Mouse (Mus musculus) hindlimb bud, embryonic 11.5 days (tissue): Measurements from ENCODE around the gene Clcn6.

Experiments used
- DNase-seq: peaks from one replicate; pipeline ENCODE4 v3.0.0-alpha.2; 2012; ENCODE audit warnings: low read depth, low spot score; ENCODE audit errors: extremely low spot score

Gene Clcn6

DNA sequence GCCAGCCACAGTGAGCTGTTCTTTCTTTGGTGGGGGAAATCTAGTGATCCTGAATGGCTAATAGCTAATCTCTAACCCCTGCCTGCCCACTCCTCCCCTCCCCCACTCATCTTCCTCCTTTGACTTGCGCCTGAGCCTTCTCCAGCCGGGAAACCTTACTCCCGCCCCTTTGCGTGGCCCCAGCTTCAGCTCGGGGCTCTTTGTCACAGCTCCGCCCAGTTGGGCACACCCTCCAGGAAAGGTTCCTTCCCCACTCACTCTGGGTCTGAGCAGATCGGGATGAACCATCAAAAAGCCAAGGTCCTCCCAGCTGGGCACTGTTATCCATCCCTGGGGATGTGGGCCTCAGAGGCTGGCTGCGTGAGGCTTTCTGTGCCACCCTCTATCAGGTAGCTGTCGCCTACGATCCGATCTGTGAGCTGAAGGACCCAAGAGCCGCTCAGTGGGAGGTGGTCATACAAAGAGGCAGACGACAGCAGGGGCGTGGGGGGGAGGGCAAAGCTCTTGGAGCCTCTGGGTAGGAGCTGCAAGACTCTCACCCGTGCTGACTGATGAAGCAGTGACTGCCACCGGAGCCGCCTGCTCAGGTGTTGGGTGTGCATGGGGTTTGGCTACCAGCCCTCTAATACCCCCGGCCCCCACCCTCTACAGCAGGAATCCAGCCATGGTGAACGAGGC lies 2.5 kb upstream of the Clcn6 start:
- DNase-seq, result no peak

DNA sequence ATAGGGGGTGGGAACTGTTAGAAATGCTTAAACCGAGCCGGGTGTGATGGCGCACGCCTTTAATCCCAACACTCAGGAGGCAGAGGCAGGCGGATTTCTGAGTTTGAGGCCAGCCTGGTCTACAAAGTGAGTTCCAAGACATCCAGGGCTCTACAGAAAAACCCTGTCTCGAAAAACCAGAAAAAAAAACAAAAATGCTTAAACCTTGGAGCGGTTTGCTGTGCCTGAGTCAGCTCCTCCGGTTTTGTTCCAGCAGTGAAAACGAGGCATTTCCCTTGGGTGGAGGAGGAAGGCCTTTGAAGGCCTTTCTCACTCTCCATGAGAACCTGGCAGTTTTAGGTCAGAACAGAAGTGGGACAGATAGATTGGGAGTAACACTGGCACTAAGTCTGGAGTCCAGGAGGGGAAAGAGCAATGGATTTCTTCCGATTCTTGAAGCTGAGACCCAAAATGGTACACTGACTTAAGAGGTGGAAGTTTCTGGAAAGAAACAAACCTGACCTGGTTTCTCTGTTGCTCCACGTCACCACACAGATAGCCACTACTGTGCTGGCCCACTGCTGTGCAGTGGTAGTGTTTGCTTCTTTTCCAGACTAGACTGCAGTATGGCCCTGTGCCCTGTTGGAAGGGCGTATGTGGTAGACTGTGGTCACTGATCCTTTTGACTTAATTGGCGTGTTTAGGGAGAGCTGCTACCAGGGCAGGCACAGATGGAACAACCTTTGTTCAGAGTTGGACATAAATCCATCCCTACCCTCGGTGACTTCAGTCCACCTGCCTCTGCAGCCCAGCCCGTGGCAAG lies 1.6 kb upstream of the Clcn6 start:
- DNase-seq, result no peak

DNA sequence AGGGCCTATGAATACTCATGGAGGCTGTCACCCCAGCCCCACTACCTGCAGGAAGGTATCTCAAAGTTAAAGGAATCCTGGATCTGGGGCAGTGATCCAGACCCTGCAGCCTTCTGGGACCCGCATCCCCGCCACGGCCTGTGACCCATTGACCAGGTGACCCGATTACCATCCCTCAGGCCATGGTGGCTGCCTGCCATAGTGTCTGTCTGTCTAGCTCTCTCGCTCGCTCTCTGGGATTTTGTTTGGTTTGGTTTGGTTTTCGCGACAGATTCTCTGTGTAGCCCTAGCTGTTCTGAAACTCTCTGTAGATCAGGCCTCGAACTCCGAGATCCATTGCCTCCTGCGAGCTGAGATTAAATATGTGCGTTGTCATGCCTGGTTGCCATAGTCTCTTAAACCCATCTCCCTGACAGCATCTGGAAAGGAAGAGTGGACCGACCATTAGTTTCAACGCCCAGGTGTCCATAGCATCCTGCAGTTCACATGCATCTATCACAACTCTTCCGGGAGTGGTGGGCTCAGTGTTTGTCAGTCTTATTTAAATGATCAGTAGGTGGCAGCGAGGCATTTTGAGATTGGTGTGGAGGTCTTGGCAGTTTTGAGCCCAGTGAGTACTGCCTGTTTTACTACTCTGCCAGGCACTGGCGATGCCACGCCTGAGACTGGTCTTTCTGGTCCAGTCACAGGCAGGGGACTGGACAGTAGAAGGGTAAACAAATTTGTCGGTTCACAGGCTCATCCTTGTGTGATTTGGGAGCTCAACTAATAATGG lies 820 bp upstream of the Clcn6 start:
- no peak for DNase-seq

DNA sequence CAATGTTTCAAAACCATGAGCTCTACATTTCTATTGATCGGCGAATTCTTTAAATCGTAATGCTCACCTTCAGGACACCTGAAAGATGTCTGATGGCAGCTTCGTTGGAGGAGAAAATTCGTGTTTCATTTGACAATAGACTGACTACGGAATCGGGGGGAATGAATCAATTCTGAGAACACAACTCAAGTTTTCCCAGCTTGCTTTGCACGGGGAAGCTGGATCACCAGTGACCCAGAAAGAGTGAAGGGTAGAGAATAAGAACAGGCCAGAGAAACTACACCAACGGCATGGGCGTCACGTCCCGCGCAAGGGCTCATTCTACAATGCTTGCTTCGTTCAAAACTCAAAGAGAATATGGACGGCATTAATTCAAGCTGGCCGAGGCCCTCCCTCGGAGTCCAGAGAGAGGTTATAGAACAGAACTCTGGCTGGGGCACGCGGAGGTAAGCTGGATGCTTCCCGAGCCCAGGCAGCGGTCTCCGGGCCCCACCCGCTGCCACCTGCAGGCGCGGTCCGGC lies 482 bp downstream of the Clcn6 start:
- no peak for DNase-seq

DNA sequence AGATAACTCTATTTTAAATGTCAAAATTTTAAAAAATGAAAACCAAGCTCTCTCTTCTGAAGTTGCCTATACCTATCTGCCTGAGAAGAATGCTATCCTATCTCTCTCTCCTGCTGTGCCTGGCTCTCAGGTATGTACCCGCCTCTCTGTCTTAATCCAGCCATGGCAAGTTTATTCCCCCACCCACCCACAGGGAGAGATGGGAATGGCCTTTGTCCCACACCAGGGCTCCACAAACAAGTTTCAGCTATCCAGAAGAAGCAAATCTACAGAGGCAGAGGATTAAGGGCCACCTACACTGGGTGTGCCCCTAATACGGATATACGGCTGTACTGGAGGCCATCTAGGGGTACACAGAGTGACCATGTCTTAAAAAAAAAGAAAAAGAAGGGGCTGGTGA lies 3.2 kb downstream of the Clcn6 start:
- no peak for DNase-seq

DNA sequence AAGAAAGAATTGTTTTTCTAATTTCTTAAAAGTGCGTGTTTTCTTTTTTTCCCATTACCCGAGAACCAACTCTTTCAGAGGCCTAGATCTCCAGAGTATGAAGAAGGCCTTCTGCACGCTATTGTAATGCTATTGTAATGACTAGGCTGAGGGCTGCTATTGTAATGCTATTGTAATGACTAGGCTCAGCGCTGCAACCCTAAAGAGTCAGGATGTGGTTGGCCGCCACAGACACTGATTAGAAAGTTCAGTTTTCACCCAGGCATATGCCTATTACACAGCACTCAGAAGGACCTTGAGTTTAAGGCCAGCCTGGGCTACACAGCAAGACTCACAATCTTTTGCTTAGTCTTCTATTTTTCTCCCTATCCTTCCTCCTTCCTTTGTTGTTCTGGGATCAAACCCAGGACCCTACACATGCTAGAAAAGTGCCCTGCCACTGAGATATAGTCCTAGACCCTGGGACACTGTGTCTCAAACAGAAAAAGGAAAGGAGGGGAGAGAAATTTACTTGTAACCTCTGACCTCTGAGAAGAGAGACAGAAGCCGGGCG lies 4.7 kb downstream of the Clcn6 start:
- DNase-seq, result no peak

DNA sequence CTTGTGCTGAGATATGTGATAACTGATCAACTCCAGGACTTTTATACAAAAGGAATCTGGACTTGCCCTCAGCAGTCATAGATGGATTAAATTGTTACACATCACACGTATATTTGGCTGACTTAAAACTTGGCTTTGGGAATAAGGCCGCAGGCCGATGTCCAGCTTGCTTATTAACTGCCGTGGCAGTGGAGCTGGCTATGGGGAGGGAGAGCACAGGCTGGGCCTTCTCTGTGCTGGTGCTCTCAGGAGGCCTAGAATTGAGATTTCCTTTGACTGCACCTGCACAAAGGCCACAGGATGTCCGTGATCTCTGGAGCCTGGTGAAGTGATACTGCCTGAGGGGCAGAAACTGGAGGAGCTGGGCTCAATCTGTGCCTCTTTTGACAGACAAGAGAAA lies 8.1 kb downstream of the Clcn6 start:
- DNase-seq, result no peak

DNA sequence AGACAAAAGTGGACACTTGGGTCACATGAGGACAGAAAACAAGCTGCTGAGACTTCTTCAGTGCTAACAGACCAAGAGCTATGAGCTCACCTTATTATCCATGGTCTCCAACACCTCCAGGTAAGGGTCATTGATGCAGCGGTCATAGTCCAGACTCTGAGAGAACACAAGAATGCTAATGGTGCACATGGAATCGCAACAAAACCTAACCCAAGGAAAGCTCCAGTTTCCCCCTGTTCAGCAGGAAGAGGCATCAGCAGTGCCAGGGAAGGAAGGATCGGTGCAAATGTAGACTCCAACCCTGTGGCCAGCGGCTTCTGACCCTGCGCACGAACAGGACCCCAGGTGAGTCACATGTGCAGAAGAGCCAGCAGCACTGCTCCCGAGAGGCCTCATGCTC lies 9.3 kb downstream of the Clcn6 start:
- no peak for DNase-seq

DNA sequence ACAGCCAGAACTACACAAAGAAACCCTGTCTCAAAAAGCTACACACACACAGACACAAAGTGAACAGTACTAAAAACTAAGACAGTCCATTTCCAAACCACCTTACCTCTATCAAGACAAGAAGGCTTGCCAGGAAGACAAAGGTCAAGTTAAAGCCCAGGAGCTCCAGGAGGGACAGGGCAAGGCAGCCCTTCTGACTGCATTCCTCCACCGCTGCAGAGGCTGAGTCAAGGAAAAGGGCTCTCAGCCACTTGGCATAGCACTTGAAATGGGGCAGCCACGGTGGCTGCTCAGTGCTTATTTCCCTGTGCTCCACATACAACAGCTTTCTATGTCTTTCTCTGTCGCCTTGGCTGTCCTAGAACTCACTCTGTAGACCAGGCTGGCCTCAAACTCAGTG lies 14.6 kb downstream of the Clcn6 start:
- no peak for DNase-seq

DNA sequence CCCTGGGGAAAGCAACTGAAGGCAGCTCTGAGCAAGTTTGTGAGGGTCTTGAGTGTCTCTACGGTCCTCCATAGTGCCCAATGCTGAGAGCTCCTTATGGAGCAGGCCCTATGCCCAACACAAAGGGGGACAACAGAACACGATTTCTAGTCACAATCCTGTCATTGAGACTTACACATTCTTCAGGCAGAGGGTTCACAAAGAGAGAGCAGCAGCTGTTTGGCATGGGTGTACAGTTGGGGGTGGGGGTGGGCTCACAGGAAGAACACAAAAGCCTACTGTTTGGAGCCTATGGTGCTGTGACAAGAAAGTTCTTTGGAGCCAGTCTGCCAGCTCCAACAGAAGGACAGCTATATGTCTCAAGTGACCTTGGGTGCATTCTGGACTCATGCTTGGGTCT lies 20.2 kb downstream of the Clcn6 start:
- no peak for DNase-seq

DNA sequence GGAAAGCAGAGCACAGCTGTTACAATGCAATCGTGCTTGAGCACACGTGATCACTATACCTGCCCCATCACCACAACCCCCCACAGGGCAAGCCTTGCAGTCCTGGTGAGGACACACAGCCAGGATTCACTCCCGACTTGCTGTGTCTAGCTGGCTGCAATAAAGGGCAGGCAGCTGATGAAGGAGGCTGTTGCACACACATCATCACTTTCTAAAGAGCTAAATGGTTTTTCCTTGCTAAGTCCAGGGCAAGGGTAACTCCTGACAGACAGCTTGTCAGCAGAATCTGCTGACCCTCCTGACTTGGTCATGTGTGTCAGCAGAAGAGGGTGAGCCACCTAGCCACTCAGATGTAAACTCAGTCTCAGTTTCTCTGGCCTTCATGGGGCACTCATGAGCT lies 21.6 kb downstream of the Clcn6 start:
- no peak for DNase-seq

DNA sequence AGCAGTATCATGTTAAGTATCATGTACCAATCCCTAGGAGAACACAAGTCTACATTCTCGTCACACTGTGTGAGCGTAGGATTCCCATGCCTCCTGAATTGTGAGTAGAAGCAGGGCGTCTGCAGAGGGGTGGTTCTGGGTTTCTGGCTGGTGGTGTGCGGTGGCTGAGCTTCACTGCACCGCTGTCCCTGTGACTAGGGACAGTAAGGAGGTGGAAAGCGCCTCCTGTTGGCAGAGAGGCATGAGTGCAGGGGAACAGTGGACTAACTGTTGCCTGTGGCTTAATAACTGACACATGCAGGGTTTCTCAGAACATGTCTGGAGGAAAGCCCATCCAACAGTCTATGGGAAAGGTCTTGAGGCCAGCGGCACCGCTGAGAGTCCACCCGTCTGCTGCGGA lies 23.2 kb downstream of the Clcn6 start:
- no peak for DNase-seq

DNA sequence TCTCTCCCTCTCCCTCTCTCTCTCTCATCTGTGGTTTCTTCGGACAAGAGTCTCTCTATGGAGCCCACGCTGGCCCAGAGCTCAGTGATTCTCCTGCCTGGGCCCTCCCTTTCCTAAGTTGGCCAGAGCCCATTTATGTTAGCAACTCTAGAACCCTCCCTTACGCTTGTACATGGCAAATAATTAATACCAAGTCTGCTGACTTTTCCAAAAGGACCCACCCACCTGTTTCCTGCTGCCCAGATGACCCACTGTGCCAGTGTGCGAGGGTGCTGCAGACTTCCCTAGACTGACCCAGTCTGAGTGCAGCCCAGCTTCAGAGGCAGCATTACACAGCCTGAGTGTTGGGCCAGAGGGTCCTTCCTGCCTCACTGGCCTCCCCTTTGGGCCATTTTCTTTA lies 26.4 kb downstream of the Clcn6 start:
- no peak for DNase-seq

DNA sequence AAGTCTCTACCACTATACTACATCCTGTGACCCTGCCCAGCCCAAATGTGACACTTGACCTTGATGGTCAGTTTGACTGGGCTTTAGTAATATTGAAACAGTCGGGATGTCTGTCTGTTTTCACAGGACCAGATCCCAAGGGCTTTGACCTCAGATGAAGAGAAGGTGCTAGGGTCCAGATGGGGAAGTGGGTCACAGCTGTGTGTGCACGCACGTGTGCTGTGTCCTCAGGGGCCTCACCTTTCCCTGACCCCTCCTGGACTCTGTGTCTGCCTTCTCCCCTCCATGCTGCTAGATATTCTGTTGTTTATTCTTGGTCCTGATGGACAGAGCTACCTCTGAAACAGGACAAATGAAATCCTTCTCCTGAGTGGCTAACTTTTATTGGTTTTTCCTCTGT lies 27.3 kb downstream of the Clcn6 start:
- DNase-seq, result no peak

DNA sequence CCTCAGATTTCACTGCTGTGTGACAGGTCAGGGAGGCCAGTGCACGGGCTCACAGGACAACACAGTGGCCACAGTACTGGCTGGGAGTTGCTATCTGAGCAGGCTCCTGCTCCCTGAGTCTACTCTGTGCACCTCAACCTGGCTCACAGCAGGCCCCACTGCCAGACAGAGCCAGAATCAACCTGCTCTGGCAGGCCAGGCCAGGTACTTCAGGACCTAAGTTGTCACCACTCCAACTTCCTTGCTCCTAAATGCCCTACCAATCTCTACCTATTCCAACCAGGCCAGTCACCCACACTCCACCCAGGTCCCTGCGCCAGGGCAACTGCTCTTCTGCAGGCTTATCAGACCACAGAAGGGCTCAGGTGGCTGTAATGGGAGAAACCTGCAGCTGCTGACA lies 29.0 kb downstream of the Clcn6 start:
- no peak for DNase-seq

DNA sequence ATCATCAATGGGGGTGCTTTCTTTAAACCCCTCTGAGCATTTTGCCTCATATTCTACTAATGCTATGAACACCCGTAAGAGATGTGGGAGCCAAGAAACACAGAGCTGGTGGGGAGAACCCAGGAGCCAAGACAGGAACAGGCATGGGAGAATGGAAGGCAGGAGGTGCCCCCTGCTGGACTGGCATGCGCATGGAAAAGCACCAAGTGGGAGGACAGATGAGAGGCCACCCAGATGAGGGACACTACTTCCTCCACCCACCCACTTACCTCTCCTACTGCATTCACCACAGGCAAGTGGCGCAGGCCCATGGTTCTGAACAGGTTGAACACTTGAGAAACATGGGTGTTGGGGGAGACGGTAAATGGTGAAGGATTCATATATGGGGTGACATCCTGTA lies 30.2 kb downstream of the Clcn6 start:
- no peak for DNase-seq

DNA sequence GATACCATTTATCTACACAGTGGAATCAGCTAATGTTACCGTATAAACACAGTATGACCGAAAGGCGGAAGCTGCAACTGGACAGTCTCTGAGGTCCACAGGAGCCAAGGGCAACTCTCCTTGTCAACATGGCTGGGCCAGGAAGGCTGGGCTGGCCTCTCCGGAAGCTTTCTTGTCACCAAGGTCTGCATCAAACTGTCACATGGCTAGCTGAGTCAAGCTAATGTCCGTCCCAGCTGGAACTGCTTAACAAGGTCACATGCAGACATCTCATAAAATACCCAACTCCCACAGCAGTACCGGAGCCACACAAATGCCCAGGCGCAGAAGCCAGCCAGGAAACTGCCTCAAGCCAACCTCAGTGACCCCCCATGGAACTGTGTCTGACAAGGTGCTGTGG lies 34.3 kb downstream of the Clcn6 start:
- no peak for DNase-seq

DNA sequence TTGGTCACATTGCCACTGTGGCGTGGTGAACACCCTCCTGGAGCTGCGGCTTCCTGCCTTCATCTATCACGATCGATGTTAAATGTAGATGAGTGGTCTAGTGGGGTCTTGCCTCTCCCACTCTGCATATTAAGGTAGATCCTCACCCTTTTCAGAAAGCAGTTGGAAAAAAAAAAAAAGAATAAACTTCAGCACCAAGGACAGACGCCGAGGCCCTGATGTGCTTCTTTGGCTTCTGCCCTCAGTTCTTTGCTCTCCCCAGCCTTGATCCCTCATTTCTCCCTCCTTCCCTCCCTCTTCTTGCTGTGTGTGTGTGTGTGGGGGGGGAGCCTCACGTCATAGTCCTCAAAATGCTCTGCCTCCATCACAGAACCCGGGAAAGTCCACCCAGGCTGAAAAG lies 36.8 kb downstream of the Clcn6 start:
- no peak for DNase-seq

DNA sequence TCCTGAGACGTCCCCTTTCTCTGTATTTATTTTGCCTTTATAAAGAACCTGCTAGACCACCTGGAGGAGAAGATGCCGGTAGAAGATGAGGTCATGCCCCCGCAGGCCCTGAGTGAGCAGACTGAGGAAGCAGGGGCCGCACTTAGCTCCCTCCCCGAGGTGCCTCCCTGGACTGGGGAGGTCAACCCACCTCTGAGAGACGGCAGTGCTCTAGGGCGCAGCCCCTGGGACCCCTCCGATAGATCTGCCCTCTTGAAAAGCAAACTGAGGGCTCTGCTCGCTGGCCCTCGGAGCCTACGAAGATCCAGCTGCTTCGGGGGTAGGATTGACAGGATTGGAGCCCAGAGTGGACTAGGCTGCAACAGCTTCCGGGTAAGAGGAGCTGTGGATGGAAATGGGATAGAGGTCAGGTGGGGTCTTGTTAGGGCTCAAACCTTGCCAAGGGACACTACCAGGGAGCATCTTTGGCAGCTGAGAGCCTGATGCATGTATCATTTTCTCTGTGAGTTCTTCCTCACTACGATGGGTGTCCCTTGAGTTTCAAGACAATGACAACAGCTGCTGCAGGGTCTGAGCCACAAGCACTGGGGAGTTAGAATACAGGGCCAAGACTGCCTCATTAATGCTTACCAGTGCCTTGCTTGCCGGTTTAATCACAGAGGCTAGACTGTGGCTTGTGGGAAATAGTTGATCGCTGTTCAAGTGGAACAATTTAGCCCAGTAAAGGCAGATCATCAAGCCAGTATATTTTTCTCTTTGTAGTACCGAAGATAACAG lies 37.4 kb downstream of the Clcn6 start:
- DNase-seq, result no peak

DNA sequence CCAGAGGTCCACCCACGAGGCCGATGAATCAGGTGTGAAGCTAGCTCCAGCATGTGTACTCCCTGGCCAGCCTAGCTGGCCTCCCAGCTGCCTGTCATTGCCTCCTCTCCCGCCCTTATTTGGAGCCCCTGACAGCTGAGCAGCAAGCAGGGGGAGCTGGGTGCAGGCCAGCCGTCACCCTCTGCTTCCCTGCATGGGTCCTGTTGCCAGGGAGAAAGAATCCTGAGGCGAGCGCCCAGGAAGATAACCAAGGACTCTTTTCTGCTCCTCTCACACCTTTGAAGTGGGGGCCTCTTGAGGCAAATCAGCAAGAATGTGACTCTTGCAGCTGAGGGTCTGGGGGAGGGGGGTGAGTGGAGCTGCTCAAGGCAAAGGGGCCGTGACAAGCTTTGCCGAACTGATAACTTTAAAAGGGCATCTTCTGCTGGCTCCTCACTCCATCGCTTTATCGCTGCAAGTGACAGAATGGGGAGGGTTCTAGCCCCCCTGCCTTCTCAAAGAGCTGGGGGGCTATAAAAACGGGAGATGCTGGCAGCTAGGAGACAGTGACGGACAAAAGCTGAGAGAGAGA lies 38.3 kb downstream of the Clcn6 start, which contains the start of gene Nppa:
Gene Nppa (plus strand): TSS at position 521 of the 571 bp plus-strand sequence.
- no peak for DNase-seq
